Mouse (Mus musculus): Measurements from ENCODE around the gene Ppp2r5c.

Ppp2r5c gene

GRCm38 (mm10) chr12:110608460-110609152 lies 161.7 kb downstream of the Ppp2r5c start:
- DNase-seq (ENCODE audit: low read depth, low spot score): no peak

GRCm38 (mm10) chr12:110609153-110609497 lies 162.2 kb downstream of the Ppp2r5c start:
- no peak for DNase-seq (ENCODE audit: low read depth, low spot score)

GRCm38 (mm10) chr12:110610713-110611112 lies 163.8 kb downstream of the Ppp2r5c start:
- no peak for DNase-seq (ENCODE audit: low read depth, low spot score)

GRCm38 (mm10) chr12:110630056-110630455 lies 183.1 kb downstream of the Ppp2r5c start:
- peak; percentile 40 for DNase-seq (ENCODE audit: low read depth, low spot score)

Measured in retina, adult 2 months (tissue).